Mouse (Mus musculus): Measurements from ENCODE around the gene Ptprg.

The Ptprg gene

GRCm38 (mm10) chr14:11564456-11564855, 11.1 kb downstream of the Ptprg start:
- in situ Hi-C loops (cut with MboI; ENCODE audit: unreplicated experiment in 2 of 2) = no loop called here

- in situ Hi-C loops (cut with MboI; ENCODE audit: unreplicated experiment in 2 of 2) = no loop called here
Observed at GRCm38 (mm10) chr14:11565283-11565682, 12.0 kb downstream of the Ptprg start.

DNA sequence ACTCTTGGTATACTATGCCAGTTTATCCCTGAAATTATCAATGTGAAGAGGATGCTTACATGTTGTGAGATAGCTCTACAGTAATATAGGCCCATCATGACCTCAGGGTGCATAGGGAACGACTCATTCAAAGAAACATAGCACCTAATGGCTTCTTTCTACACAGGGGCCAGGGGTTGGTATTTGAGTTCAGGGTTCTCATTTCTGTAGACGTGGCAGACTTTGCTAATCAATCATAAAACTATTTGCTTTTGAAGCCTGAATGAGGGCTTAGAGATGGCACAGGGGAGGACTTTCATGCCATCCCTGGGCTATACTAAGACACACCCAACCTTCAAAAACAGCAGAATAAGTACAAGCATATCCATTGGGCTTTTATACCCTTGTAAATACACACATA, 16.4 kb downstream of the Ptprg start:
- in situ Hi-C loops (cut with MboI; ENCODE audit: unreplicated experiment in 2 of 2) = no loop called here

DNA sequence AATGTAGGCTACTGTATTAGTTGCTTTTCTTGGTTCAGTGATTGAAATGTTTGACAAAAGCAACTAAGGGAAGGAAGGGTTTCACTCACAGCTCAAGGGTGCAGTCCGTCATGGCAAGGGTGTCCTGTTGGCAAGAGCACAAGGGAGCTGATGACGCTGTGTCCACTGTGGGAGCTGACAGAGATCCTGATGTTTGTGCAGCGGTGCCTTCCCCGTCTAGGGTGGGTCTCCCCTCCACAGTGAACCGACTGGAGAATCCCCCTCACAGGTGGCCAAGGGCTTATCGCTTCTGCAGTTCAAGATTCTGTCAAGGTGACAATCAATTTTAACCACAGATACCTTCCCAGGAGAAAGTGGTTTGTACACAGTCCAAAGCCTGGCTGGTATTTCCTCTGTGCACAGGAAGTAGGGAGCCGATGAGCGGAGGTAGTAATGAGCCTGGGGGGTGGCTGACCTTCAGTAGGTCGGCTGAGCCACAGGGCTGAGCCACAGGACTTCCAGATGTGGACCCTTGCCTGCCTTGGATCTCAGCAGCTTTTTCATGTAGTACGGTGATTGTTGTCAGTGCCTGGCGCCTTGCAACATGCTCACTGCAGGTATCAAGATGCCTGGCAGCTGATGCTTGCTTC, 18.5 kb downstream of the Ptprg start:
- in situ Hi-C loops (cut with MboI; ENCODE audit: unreplicated experiment in 2 of 2) = no loop called here

GRCm38 (mm10) chr14:11572395-11572784, 19.1 kb downstream of the Ptprg start:
- in situ Hi-C loops (cut with MboI; ENCODE audit: unreplicated experiment in 2 of 2) = no loop called here

DNA sequence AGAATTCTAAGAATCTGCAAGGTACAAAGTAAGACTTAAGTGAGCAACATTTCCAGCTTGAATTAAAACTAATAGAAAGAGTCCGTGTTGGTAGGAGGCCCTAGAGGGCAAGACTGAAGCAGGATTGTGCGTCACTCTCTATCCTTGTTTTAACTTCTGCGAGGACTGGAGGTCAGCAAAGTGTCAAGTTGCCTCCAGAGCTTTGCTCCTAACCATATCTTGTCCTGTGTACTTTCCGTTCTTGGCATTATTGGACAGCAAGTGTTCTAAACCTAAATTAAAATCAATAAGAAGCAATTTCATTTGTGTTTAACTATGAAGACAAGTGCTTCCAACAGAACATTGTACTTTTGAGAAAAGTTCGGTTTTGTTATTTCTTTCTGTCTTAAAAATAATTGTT, 20.4 kb downstream of the Ptprg start:
- in situ Hi-C loops (cut with MboI; ENCODE audit: unreplicated experiment in 2 of 2) = no loop called here

DNA sequence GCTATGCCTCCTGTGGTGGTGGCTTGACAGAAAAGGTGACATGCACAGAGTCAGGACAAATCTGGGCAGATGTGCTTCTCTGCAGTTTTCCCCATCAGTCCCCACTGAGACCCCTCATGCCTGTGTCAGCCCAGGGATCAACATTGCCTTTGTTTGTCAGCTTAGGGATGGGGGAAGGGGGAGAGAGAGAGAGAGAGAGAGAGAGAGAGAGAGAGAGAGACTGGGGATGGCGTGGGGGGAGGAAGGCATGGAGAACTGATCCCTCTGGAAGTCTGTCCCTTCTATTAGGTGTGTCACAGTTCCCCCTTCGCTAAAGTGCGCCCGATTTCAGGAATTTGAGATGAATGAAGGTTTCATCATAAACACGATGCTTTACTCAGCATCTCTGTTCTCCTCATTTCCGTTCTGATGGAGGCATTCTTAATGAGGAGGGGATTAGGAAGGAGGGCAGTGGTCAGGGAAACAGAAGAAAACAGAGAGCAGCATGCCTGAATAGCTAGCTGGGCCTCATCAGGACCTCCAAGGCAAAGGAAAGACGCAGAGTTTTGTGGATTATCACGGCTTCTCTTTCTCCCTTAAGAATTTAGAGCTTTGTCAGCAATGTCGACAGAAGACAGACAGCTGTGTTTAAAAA, 24.1 kb downstream of the Ptprg start:
- in situ Hi-C loops (cut with MboI; ENCODE audit: unreplicated experiment in 2 of 2) = no loop called here

DNA sequence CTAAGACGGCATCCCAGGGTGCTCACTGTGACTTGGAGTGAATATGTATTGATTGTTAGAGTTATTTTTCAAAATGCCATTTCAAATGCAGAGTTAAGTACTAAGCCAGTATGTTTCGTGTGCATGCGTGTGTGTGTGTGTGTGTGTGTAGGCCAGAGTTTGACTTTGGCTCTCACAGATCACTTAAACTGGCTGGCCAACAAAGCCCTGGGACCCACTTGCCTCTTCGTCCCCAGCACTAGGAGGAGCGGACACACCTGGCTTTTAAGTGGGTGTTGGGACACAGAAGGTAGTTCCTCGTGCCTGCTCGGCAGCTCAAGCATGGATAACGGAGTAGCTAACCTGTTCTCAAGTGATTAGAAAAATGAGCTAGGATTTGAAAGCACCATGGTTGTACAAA, 24.6 kb downstream of the Ptprg start:
- in situ Hi-C loops (cut with MboI; ENCODE audit: unreplicated experiment in 2 of 2) = no loop called here

- in situ Hi-C loops (cut with MboI; ENCODE audit: unreplicated experiment in 2 of 2) = no loop called here
Observed at GRCm38 (mm10) chr14:11578492-11578967, 25.2 kb downstream of the Ptprg start.

- in situ Hi-C loops (cut with MboI; ENCODE audit: unreplicated experiment in 2 of 2) = no loop called here
Observed at GRCm38 (mm10) chr14:11579950-11580349, 26.6 kb downstream of the Ptprg start.

- in situ Hi-C loops (cut with MboI; ENCODE audit: unreplicated experiment in 2 of 2) = no loop called here
Observed at GRCm38 (mm10) chr14:11584263-11584662, 30.9 kb downstream of the Ptprg start.

GRCm38 (mm10) chr14:11584929-11585633, 31.7 kb downstream of the Ptprg start:
- in situ Hi-C loops (cut with MboI; ENCODE audit: unreplicated experiment in 2 of 2) = no loop called here

- in situ Hi-C loops (cut with MboI; ENCODE audit: unreplicated experiment in 2 of 2) = no loop called here
Observed at GRCm38 (mm10) chr14:11590387-11590786, 37.1 kb downstream of the Ptprg start.

GRCm38 (mm10) chr14:11592650-11593049, 39.3 kb downstream of the Ptprg start:
- in situ Hi-C loops (cut with MboI; ENCODE audit: unreplicated experiment in 2 of 2) = no loop called here

DNA sequence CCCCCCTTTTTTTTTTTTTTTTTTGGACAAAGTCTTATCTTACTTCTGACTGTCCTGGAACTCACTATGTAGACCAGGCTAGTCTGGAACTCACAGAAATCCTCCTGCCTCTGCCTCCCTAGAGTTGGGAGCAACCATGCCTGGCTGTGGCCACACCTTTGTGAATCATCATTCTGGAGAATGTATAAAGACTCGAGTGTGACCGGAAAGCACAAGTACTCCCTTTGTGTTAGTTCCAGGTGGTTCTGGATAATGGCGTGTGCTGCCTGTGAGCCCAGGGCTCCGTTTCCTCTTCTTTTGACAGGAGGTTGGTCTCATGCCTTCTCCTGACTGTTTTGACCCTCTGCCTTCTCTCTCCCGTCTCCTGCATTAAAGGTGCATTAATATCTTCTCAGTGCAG, 41.0 kb downstream of the Ptprg start:
- in situ Hi-C loops (cut with MboI; ENCODE audit: unreplicated experiment in 2 of 2) = no loop called here

GRCm38 (mm10) chr14:11604133-11604865, 51.0 kb downstream of the Ptprg start:
- in situ Hi-C loops (cut with MboI; ENCODE audit: unreplicated experiment in 2 of 2) = no loop called here

DNA sequence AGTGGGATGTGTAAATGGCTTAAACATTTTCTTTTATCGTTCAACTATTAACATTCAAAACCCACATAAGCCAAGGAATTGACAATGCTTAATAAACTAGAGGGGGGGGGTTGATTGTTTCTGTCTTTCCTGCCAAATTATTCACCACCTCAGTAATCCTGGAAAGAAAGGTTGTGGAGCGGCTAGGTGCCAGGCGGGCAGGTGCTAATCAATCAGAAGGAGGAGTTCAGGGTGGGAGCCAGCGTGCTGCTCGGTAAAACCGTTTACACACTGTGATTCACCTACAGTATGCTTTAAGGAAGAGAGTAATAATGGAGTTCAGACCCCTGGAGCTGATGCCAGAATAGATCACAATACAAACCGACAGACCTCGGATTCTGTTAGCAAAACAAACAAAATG, 55.0 kb downstream of the Ptprg start:
- in situ Hi-C loops (cut with MboI; ENCODE audit: unreplicated experiment in 2 of 2) = no loop called here

DNA sequence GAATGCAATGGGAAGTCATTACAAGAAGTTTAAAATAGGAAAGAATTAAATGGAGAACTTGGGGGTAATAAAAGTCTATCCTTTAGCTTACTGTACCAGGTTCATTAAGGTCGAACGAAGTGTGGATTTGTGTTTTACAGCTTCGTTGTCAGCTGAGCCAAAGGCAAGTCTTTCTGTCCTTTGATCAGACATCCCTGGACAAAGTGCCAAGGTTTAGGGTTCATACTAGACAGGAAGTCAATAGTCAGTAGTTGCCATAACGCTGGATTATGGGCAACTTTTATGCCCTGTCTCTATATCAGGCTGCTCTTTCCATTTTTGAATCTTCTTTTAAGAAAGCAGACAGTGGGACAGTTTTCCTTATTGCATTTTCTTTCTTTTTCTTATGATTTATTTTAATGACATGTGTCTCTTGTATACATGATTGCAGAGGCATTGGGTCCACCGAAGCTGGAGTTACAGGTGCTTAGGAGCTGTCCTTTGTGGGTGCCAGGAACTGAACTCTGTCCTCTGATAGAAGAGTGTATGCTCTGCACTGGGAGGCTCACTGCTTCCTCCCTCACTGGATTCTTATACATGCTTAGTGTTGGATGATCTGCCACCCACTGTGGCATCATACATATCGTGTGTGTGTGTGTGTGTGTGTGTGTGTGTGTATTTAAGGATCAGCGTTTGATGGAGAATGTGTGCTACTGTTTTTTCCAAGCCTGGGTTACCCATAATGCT, 56.7 kb downstream of the Ptprg start:
- in situ Hi-C loops (cut with MboI; ENCODE audit: unreplicated experiment in 2 of 2) = no loop called here

DNA sequence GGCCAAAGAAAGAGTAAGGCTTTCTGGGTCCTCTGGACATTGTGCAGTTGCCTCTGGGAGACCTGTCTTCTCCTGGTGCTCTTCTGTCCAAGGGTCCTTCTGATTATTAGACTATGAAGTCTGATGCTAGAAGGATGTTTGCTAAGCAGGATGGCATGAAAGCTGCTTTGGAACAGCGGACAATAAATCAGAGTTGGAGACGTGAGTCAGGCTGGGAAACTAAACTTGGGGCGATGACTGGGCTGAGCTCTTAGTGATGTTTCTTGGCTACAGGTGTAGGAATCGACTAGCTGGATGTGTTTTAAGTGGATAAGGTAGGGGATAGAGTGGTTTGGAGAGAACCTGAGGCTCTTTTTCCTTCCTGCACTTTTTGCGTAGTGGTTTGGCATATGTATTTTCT, 59.1 kb downstream of the Ptprg start:
- in situ Hi-C loops (cut with MboI; ENCODE audit: unreplicated experiment in 2 of 2) = no loop called here

DNA sequence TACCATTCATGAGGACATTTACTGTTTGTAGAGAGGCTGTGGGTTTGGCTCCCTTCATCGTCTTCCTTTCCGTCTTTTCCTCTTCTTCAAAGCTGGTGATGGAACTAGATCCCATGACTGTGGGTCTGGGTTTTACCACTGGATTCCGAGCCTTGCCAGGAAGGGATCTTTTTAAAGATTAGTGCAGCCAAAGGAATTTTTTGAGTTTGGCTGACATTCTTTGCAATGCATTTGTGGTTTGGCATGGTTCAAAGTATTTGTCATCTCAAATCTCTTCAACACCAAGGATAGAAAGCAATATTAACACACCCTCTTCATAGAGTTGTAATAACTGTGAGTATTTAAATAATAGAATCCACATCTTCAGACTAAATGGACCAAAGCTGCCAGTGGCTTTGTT, 59.8 kb downstream of the Ptprg start:
- in situ Hi-C loops (cut with MboI; ENCODE audit: unreplicated experiment in 2 of 2) = no loop called here

DNA sequence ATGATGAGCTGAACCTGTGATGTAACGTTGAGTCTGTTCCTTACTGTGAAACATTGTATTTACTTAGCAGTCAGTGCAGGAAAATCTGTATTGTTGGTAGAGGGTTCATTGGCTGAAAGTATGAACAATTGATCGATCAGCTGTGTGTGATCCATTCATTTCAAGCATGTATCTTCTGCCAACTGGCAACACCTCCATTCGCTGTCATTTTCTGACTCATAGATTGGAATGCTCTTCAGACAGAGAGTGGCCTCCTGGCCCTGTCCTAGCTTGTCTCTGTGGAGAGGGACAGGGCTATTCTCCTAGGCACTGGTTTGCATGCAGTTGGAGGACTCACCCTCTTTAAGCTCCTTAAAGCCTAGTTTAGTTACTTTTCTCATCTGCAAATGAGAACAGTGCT, 62.4 kb downstream of the Ptprg start:
- in situ Hi-C loops (cut with MboI; ENCODE audit: unreplicated experiment in 2 of 2) = no loop called here
